Mouse (Mus musculus): ENCODE measurements around the gene Rpl32. TPM values are rescaled to one million over a fixed set of nuclear protein-coding genes. Genes with fewer than 3 reads are reported as not detected.
A peak's percentile ranks its signal among the peaks of the same experiment; 100 is the strongest.

Gene Rpl32
- polyA plus RNA-seq, 1 experiment from 2014 or later = 1,104 TPM

GRCm38 (mm10) chr6:115803541-115804382 is 4.8 kb downstream of the Rpl32 start:
- no peaks in the 10 kb centered on the region for H3K9me3 ChIP-seq (ENCODE audit: control insufficient read depth, low read length)
- peak; percentile 19; the same call in 1 of the 2 replicates for ATAC-seq
- 43% methylated on average over 16 of the region's 16 CpGs for WGBS

GRCm38 (mm10) chr6:115801811-115802210 is 6.7 kb downstream of the Rpl32 start:
- Histone ChIP-seq H3K27me3 (replicated peaks; ENCODE audit: control insufficient read depth, insufficient read depth, low read length) (no peaks in the 10 kb centered on the region), H3K9ac (replicated peaks; ENCODE audit: low read depth, low read length) (no peak overlapping the region), H3K4me2 (ENCODE audit: low read length) (no peak overlapping the region), H3K36me3 (ENCODE audit: control insufficient read depth, insufficient read depth) (peaks cover 55% of the 10 kb centered on the region), H3K27ac (ENCODE audit: low read length) (no peak overlapping the region), H3K4me3 (replicated peaks; ENCODE audit: low read length) (no peak overlapping the region), H3K9me3 (ENCODE audit: control insufficient read depth, low read length) (no peaks in the 10 kb centered on the region), H3K4me1 (replicated peaks; ENCODE audit: control insufficient read depth, insufficient read depth, low read length) (peaks cover 10% of the 10 kb centered on the region)
- 100% methylated on average over 3 of the region's 3 CpGs for WGBS
- ATAC-seq = no peak

More at GRCm38 (mm10) chr6:115803541-115804382, 4.8 kb downstream of the Rpl32 start:
- H3K36me3 ChIP-seq (ENCODE audit: control insufficient read depth, insufficient read depth) = peaks cover 38% of the 10 kb centered on the region
- no peak overlapping the region for H3K27ac ChIP-seq (ENCODE audit: low read length)
- no peak overlapping the region for H3K4me2 ChIP-seq (ENCODE audit: low read length)
- H3K4me1 ChIP-seq (replicated peaks; ENCODE audit: control insufficient read depth, insufficient read depth, low read length) = peaks cover 20% of the 10 kb centered on the region
- no peaks in the 10 kb centered on the region for H3K27me3 ChIP-seq (replicated peaks; ENCODE audit: control insufficient read depth, insufficient read depth, low read length)
- no peak overlapping the region for H3K9ac ChIP-seq (replicated peaks; ENCODE audit: low read depth, low read length)
- no peak overlapping the region for H3K4me3 ChIP-seq (replicated peaks; ENCODE audit: low read length)

- H3K4me3 ChIP-seq (replicated peaks; ENCODE audit: low read length) = no peak overlapping the region
- WGBS = 86% methylated on average over 21 of the region's 21 CpGs
- peaks cover 41% of the 10 kb centered on the region for H3K36me3 ChIP-seq (ENCODE audit: control insufficient read depth, insufficient read depth)
- no peaks in the 10 kb centered on the region for H3K9me3 ChIP-seq (ENCODE audit: control insufficient read depth, low read length)
- no peaks in the 10 kb centered on the region for H3K4me1 ChIP-seq (replicated peaks; ENCODE audit: control insufficient read depth, insufficient read depth, low read length)
- H3K9ac ChIP-seq (replicated peaks; ENCODE audit: low read depth, low read length) = no peak overlapping the region
- H3K27me3 ChIP-seq (replicated peaks; ENCODE audit: control insufficient read depth, insufficient read depth, low read length) = no peaks in the 10 kb centered on the region
- no peak overlapping the region for H3K4me2 ChIP-seq (ENCODE audit: low read length)
- no peak overlapping the region for H3K27ac ChIP-seq (ENCODE audit: low read length)
- no peak for ATAC-seq
These were observed 15.8 kb downstream of the Rpl32 start for GRCm38 (mm10) chr6:115792691-115793215.

- Histone ChIP-seq H3K27ac (ENCODE audit: low read length) (no peak overlapping the region), H3K9me3 (ENCODE audit: control insufficient read depth, low read length) (no peaks in the 10 kb centered on the region), H3K4me1 (replicated peaks; ENCODE audit: control insufficient read depth, insufficient read depth, low read length) (no peaks in the 10 kb centered on the region), H3K4me3 (replicated peaks; ENCODE audit: low read length) (no peak overlapping the region), H3K27me3 (replicated peaks; ENCODE audit: control insufficient read depth, insufficient read depth, low read length) (no peaks in the 10 kb centered on the region), H3K9ac (replicated peaks; ENCODE audit: low read depth, low read length) (no peak overlapping the region), H3K36me3 (ENCODE audit: control insufficient read depth, insufficient read depth) (peaks cover 39% of the 10 kb centered on the region), H3K4me2 (ENCODE audit: low read length) (no peak overlapping the region)
- ATAC-seq = no peak
- 87% methylated on average over 34 of the region's 34 CpGs for WGBS
These were observed 16.5 kb downstream of the Rpl32 start for GRCm38 (mm10) chr6:115791842-115792686.

- Histone ChIP-seq H3K4me1 (replicated peaks; ENCODE audit: control insufficient read depth, insufficient read depth, low read length) (no peaks in the 10 kb centered on the region), H3K4me3 (replicated peaks; ENCODE audit: low read length) (no peak overlapping the region), H3K36me3 (ENCODE audit: control insufficient read depth, insufficient read depth) (peaks cover 30% of the 10 kb centered on the region), H3K27me3 (replicated peaks; ENCODE audit: control insufficient read depth, insufficient read depth, low read length) (no peaks in the 10 kb centered on the region), H3K4me2 (ENCODE audit: low read length) (no peak overlapping the region), H3K9ac (replicated peaks; ENCODE audit: low read depth, low read length) (no peak overlapping the region), H3K27ac (ENCODE audit: low read length) (no peak overlapping the region), H3K9me3 (ENCODE audit: control insufficient read depth, low read length) (no peaks in the 10 kb centered on the region)
- no peak for ATAC-seq
- 81% methylated on average over 10 of the region's 10 CpGs for WGBS
These were observed 17.5 kb downstream of the Rpl32 start for GRCm38 (mm10) chr6:115791016-115791415.

- H3K4me3 ChIP-seq (replicated peaks; ENCODE audit: low read length) = no peak overlapping the region
- no peak overlapping the region for H3K4me2 ChIP-seq (ENCODE audit: low read length)
- H3K36me3 ChIP-seq (ENCODE audit: control insufficient read depth, insufficient read depth) = peaks cover 28% of the 10 kb centered on the region
- ATAC-seq = no peak
- no peaks in the 10 kb centered on the region for H3K9me3 ChIP-seq (ENCODE audit: control insufficient read depth, low read length)
- WGBS = 92% methylated on average over 3 of the region's 3 CpGs
- no peak overlapping the region for H3K9ac ChIP-seq (replicated peaks; ENCODE audit: low read depth, low read length)
- no peaks in the 10 kb centered on the region for H3K4me1 ChIP-seq (replicated peaks; ENCODE audit: control insufficient read depth, insufficient read depth, low read length)
- no peaks in the 10 kb centered on the region for H3K27me3 ChIP-seq (replicated peaks; ENCODE audit: control insufficient read depth, insufficient read depth, low read length)
- H3K27ac ChIP-seq (ENCODE audit: low read length) = no peak overlapping the region
These were observed 25.8 kb downstream of the Rpl32 start for GRCm38 (mm10) chr6:115782781-115783180.

GRCm38 (mm10) chr6:115776363-115776762 is 32.2 kb downstream of the Rpl32 start:
- H3K36me3 ChIP-seq (ENCODE audit: control insufficient read depth, insufficient read depth) = 0 out of 2 replicates have a peak, but pooled peaks cover under 1% of the 10 kb centered on the region
- peak overlapping the region; percentile 82 for H3K4me2 ChIP-seq (ENCODE audit: low read length)
- no peak for ATAC-seq
- H3K9me3 ChIP-seq (ENCODE audit: control insufficient read depth, low read length) = no peaks in the 10 kb centered on the region
- 63% methylated on average over 9 of the region's 9 CpGs for WGBS
- no peak overlapping the region; the same call in 1 of the 2 replicates for H3K4me3 ChIP-seq (replicated peaks; ENCODE audit: low read length)
- no peaks in the 10 kb centered on the region for H3K27me3 ChIP-seq (replicated peaks; ENCODE audit: control insufficient read depth, insufficient read depth, low read length)
- H3K4me1 ChIP-seq (replicated peaks; ENCODE audit: control insufficient read depth, insufficient read depth, low read length) = peaks cover 24% of the 10 kb centered on the region
- H3K9ac ChIP-seq (replicated peaks; ENCODE audit: low read depth, low read length) = peak overlapping the region; percentile 0; the same call in 1 of the 2 replicates
- no peak overlapping the region for H3K27ac ChIP-seq (ENCODE audit: low read length)

GRCm38 (mm10) chr6:115775838-115776237 is 32.7 kb downstream of the Rpl32 start:
- H3K27me3 ChIP-seq (replicated peaks; ENCODE audit: control insufficient read depth, insufficient read depth, low read length) = no peaks in the 10 kb centered on the region
- peak overlapping the region; percentile 82 for H3K4me2 ChIP-seq (ENCODE audit: low read length)
- 46% methylated on average over 3 of the region's 3 CpGs for WGBS
- no peaks in the 10 kb centered on the region for H3K9me3 ChIP-seq (ENCODE audit: control insufficient read depth, low read length)
- no peaks in the 10 kb centered on the region for H3K36me3 ChIP-seq (ENCODE audit: control insufficient read depth, insufficient read depth)
- peak overlapping the region; percentile 95 for H3K9ac ChIP-seq (replicated peaks; ENCODE audit: low read depth, low read length)
- peaks cover 24% of the 10 kb centered on the region for H3K4me1 ChIP-seq (replicated peaks; ENCODE audit: control insufficient read depth, insufficient read depth, low read length)
- ATAC-seq = no peak
- H3K4me3 ChIP-seq (replicated peaks; ENCODE audit: low read length) = peak overlapping the region; percentile 90
- no peak overlapping the region for H3K27ac ChIP-seq (ENCODE audit: low read length)

GRCm38 (mm10) chr6:115774501-115774921 is 34.0 kb downstream of the Rpl32 start, which contains the start of gene Cand2:
TSS of gene Cand2 (plus strand) at chr6:115774538.
- peak; percentile 84 for ATAC-seq
- peak within 1 kb of the TSS; percentile 65 for H3K27ac ChIP-seq (ENCODE audit: low read length)
- peak within 1 kb of the TSS; percentile 90 for H3K4me3 ChIP-seq (replicated peaks; ENCODE audit: low read length)
- peak within 1 kb of the TSS; percentile 95 for H3K9ac ChIP-seq (replicated peaks; ENCODE audit: low read depth, low read length)
- peaks cover 24% of the 10 kb centered on the region for H3K4me1 ChIP-seq (replicated peaks; ENCODE audit: control insufficient read depth, insufficient read depth, low read length)
- under 1% methylated on average over 24 of the region's 28 CpGs for WGBS
- no peaks in the 10 kb centered on the region for H3K9me3 ChIP-seq (ENCODE audit: control insufficient read depth, low read length)
- no peaks in the 10 kb centered on the region for H3K36me3 ChIP-seq (ENCODE audit: control insufficient read depth, insufficient read depth)
- no peaks in the 10 kb centered on the region for H3K27me3 ChIP-seq (replicated peaks; ENCODE audit: control insufficient read depth, insufficient read depth, low read length)
- H3K4me2 ChIP-seq (ENCODE audit: low read length) = peak within 1 kb of the TSS; percentile 82
